Mouse (Mus musculus) CH12.LX (cell line): ENCODE measurements around the gene Dmp1.

Experiments used
- CHD2 ChIP-seq: IDR thresholded peaks from 2 replicates; pipeline ENCODE4 v1.6.1; 2011; ENCODE audit warnings: low read length, improper control_type of control experiment
- CTCF ChIP-seq, 2 experiments: IDR thresholded peaks in 1 of 2; conservative IDR thresholded peaks in 1 of 2; 2 replicates each; pipeline ENCODE4 v1.5.1; 2011 to 2012; ENCODE audit warnings: low read depth in 2 of 2, low read length in 2 of 2, improper control_type of control experiment in 1 of 2, inconsistent platforms in 1 of 2, mild to moderate bottlenecking in 1 of 2, moderate library complexity in 1 of 2
- ELF1 ChIP-seq: IDR thresholded peaks from 2 replicates; pipeline ENCODE4 v1.6.1; 2014; ENCODE audit warnings: low read depth, mild to moderate bottlenecking, inconsistent platforms, low read length, improper control_type of control experiment
- EP300 ChIP-seq: IDR thresholded peaks from 2 replicates; pipeline ENCODE4 v1.6.1; 2011; ENCODE audit warnings: low read length, improper control_type of control experiment
- KAT2A ChIP-seq: IDR thresholded peaks from 2 replicates; pipeline ENCODE4 v1.6.1; 2012; ENCODE audit warnings: low read length, improper control_type of control experiment, inconsistent platforms; ENCODE audit not compliant: insufficient replicate concordance
- MEF2A ChIP-seq: IDR thresholded peaks from 2 replicates; pipeline ENCODE4 v1.6.1; 2014; ENCODE audit warnings: low read depth, mild to moderate bottlenecking, inconsistent platforms, low read length, improper control_type of control experiment, borderline replicate concordance
- MYC ChIP-seq: IDR thresholded peaks from 2 replicates; pipeline ENCODE4 v1.6.1; 2011; ENCODE audit warnings: low read depth, mild to moderate bottlenecking, improper control_type of control experiment, low read length
- POLR2A ChIP-seq: IDR thresholded peaks from 2 replicates; pipeline ENCODE4 v1.6.1; 2011; ENCODE audit warnings: low read depth, mild to moderate bottlenecking, improper control_type of control experiment, low read length
- RAD21 ChIP-seq: IDR thresholded peaks from 2 replicates; pipeline ENCODE4 v1.6.1; 2011; ENCODE audit warnings: low read depth, mild to moderate bottlenecking, low read length, improper control_type of control experiment, moderate library complexity
- RCOR1 ChIP-seq: conservative IDR thresholded peaks from 2 replicates; pipeline ENCODE4 v1.6.1; 2012; ENCODE audit warnings: low read depth, mild to moderate bottlenecking, inconsistent platforms, low read length, improper control_type of control experiment
- SMC3 ChIP-seq: IDR thresholded peaks from 2 replicates; pipeline ENCODE4 v1.6.1; 2011; ENCODE audit warnings: low read depth, low read length, improper control_type of control experiment
- ZMIZ1 ChIP-seq: IDR thresholded peaks from 2 replicates; pipeline ENCODE4 v1.6.1; 2012; ENCODE audit warnings: low read depth, mild to moderate bottlenecking, inconsistent platforms, low read length, improper control_type of control experiment

DNA sequence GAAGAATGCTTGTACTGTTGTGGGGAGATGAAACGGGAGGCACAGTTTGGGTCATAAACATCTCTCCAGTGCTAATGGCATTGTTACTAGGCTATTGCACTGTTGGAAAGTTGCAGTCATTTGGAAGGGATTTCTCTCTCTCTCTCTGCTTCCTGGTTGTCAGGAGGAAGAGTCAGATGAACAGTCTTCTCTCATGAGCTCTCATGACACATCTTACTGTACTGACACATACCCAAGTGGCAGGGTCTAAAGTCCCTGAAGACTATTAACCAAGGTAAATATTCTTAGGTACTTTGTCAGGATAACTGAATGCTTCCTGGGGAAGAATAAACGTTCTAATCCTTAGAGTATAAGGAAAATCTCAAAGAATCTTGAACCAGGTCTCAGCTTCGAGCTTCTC is 54.2 kb downstream of the Dmp1 start:
- TF ChIP-seq SMC3 = no peak
- TF ChIP-seq CTCF (conservative IDR thresholded peaks at IDR 0.05 in 1 of 2, IDR thresholded peaks at IDR 0.05 in 1 of 2; ENCODE audit: low read depth in 2 of 2, low read length in 2 of 2) = no peak
- no peak for TF ChIP-seq EP300
- no peak for TF ChIP-seq POLR2A
- TF ChIP-seq KAT2A = no peak
- TF ChIP-seq MEF2A = no peak
- no peak for TF ChIP-seq MYC
- TF ChIP-seq ELF1 = no peak
- TF ChIP-seq RAD21 = no peak
- TF ChIP-seq CHD2 = no peak
- no peak for TF ChIP-seq ZMIZ1
- no peak for TF ChIP-seq RCOR1
